Mouse (Mus musculus): ENCODE results near the gene Cul9.

DNA sequence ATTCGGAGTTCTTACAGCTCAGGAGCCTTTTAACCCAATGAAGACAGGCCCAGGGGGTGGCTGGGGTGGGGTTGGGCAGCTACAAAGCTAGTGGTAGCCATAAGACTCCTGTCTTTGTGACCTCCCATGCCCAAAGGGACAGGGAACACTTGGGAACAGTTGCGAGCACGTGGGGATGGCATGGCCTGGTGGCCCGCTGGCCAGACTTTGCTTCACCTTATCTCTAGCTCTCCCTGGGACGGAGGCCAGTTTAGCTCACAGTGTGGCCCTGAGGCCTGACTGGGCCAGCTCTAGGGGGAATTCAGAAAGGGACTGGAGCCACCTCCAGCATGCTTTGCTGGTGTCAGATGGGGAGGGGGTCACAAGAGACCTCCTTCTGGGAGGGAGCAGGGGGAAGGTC lies 84.0 kb downstream of the Cul9 start:
- TF ChIP-seq CTCF (IDR thresholded peaks at IDR 0.05; ENCODE audit: control insufficient read depth, insufficient read depth, insufficient replicate concordance, low read depth, low read length) (no peak), POLR2A (IDR thresholded peaks at IDR 0.05; ENCODE audit: control insufficient read depth, low read depth, low read length) (no peak)

Data from testis, adult 2 months (tissue).